Mouse (Mus musculus): ENCODE measurements at regions not wholly inside any gene's neighbourhood (a gene's known extent, or its start where the extent isn't known, plus 50 kb on each side); places are given as distances from the start of the nearest gene placed in this dataset.

DNA sequence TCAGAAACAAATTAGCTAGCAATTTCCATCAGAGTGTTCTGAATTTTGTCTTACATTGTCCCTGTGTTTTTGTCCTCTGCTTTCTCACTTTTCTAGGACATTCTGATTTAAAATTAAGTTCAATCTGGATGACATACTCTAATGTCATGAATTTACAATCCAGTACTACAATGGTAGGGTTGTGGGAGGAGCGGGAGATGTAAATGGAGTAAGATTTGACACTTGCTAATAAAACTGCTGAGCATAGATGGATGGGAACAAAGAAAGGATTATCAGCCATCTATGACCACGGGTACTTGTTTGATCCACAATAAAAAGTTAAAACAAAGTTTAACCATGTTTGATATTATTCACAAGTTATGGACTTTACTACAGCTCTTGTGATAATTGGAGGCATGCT lies 94.9 kb upstream of the Erbb4 start:
- H3K9ac ChIP-seq (ENCODE audit: low read depth, low read length): no peak overlapping the region
- H3K4me3 ChIP-seq (ENCODE audit: low read depth, low read length): no peak overlapping the region
- no peak overlapping the region for H3K27ac ChIP-seq (ENCODE audit: low read depth, low read length)
- H3K27me3 ChIP-seq (ENCODE audit: control insufficient read depth, insufficient read depth, low read length): no peaks in the 10 kb centered on the region
- no peaks in the 10 kb centered on the region for H3K36me3 ChIP-seq (ENCODE audit: control insufficient read depth, insufficient read depth, low read length)
- H3K9me3 ChIP-seq (replicated peaks; ENCODE audit: control insufficient read depth, low read length): no peaks in the 10 kb centered on the region
- no peak overlapping the region for H3K4me2 ChIP-seq
- no peak for ATAC-seq (replicated peaks; ENCODE audit: insufficient number of reproducible peaks, low FRiP score, low TSS enrichment)
- no peaks in the 10 kb centered on the region for H3K4me1 ChIP-seq (ENCODE audit: control insufficient read depth, insufficient read depth, low read length)
- WGBS (ENCODE audit: insufficient replicate concordance): 72% methylated on average over 2 of the region's 2 CpGs

- no peak for ATAC-seq (replicated peaks; ENCODE audit: insufficient number of reproducible peaks, low FRiP score, low TSS enrichment)
- Histone ChIP-seq H3K4me2 (no peak overlapping the region), H3K9me3 (replicated peaks; ENCODE audit: control insufficient read depth, low read length) (no peaks in the 10 kb centered on the region), H3K4me3 (ENCODE audit: low read depth, low read length) (no peak overlapping the region), H3K27me3 (ENCODE audit: control insufficient read depth, insufficient read depth, low read length) (no peaks in the 10 kb centered on the region), H3K9ac (ENCODE audit: low read depth, low read length) (no peak overlapping the region), H3K36me3 (ENCODE audit: control insufficient read depth, insufficient read depth, low read length) (no peaks in the 10 kb centered on the region), H3K27ac (ENCODE audit: low read depth, low read length) (no peak overlapping the region), H3K4me1 (ENCODE audit: control insufficient read depth, insufficient read depth, low read length) (no peaks in the 10 kb centered on the region)
- whole genome bisulfite sequencing (ENCODE audit: insufficient replicate concordance): 52% methylated on average over 5 of the region's 5 CpGs
Measured at GRCm38 (mm10) chr1:69165202-69165601, 57.3 kb upstream of the Erbb4 start.

Data from heart, embryonic 11.5 days (tissue).